Mouse (Mus musculus) lung, embryonic 14.5 days (tissue): Measurements from ENCODE around the gene Hivep3. TPM values are rescaled to one million over a fixed set of nuclear protein-coding genes. Genes with fewer than 3 reads are reported as not detected.

ENCODE experiments used
- ATAC-seq: fragments of 200-750 bp; cut with Nextera tagmentation; 2 replicates; pipeline ENCODE4 v1.8.0; 2017; ENCODE audit warnings: mild to moderate bottlenecking, moderate TSS enrichment, moderate library complexity; ENCODE audit not compliant: insufficient read depth
- DNase-seq: peaks from one replicate; pipeline ENCODE4 v3.0.0-alpha.2; 2015
- H3K27ac ChIP-seq: fragments of 300-500 bp; sonication (generic); 2 replicates; pipeline ENCODE4 v1.5.1; 2014; ENCODE audit warnings: low read depth, mild to moderate bottlenecking, moderate library complexity
- H3K27me3 ChIP-seq: fragments of 300-500 bp; sonication (generic); 2 replicates; pipeline ENCODE4 v1.6.1; 2014; ENCODE audit warnings: low read length, control low read depth; ENCODE audit not compliant: insufficient read depth
- H3K36me3 ChIP-seq: fragments of 300-500 bp; sonication (generic); 2 replicates; pipeline ENCODE4 v1.6.1; 2014; ENCODE audit warnings: control low read depth; ENCODE audit not compliant: insufficient read depth
- H3K4me1 ChIP-seq: fragments of 300-500 bp; sonication (generic); 2 replicates; pipeline ENCODE4 v1.6.1; 2014; ENCODE audit warnings: antibody characterized with exemption, control low read depth; ENCODE audit not compliant: insufficient read depth
- H3K4me2 ChIP-seq: fragments of 300-500 bp; sonication (generic); 2 replicates; pipeline ENCODE4 v1.6.1; 2014; ENCODE audit warnings: mild to moderate bottlenecking
- H3K4me3 ChIP-seq: fragments of 300-500 bp; sonication (generic); 2 replicates; pipeline ENCODE4 v1.5.1; 2014; ENCODE audit warnings: low read depth, low read length
- H3K9ac ChIP-seq: fragments of 300-500 bp; sonication (generic); 2 replicates; pipeline ENCODE4 v1.6.1; 2014
- H3K9me3 ChIP-seq: fragments of 300-500 bp; sonication (generic); 2 replicates; pipeline ENCODE4 v1.6.1; 2016; ENCODE audit warnings: low read depth, low read length, control low read depth
- CTCF ChIP-seq: IDR thresholded peaks from 2 replicates; pipeline ENCODE4 v1.5.1; 2016; ENCODE audit warnings: antibody characterized with exemption, low read depth
- WGBS: fragments of 180-500 bp; shearing (Covaris S2); extraction: QIAGEN DNeasy Blood & Tissue Kit; methylation state at CpG from one replicate; pipeline ENCODE4 v1.1.7; 2014; 5-methylcytosine and 5-hydroxymethylcytosine counted together
- polyA plus RNA-seq: library from polyadenylated mRNA; unstranded; fragments of >200 nt; fragmentation: Nextera tagmentation; extraction: Ambion mirVana; gene quantifications from 2 replicates; pipeline ENCODE4 v1.2.1, GENCODE M21; 2014

The Hivep3 gene
- polyA plus RNA-seq, 1 experiment from 2014 or later = 22.0 TPM

DNA sequence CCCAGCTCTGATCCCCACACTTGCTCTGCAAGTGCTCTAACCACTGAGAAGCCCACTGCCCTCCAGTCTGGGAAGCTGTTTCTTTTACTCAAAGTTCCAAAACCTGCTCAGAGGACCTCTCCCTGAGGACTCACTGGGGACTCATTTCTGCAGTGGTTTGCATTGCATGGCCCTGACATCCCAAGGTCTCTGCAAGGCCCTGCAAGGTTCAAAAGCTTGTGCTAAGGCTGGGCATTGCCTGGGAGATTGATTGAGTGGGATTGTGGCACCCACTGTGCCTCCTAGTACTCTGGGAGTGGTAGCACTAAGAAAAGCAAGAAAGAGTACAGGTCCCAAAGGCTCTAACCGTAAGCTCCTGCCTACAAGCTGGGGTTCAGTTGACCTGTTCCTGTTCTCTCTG, 279.3 kb downstream of the Hivep3 start:
- WGBS = 73% methylated on average over 1 of the region's 1 CpGs
- Histone ChIP-seq H3K27me3 (no peaks in the 10 kb centered on the region), H3K27ac (no peak overlapping the region), H3K4me2 (no peak overlapping the region), H3K9me3 (no peaks in the 10 kb centered on the region), H3K36me3 (no peaks in the 10 kb centered on the region), H3K4me3 (no peak overlapping the region), H3K4me1 (no peaks in the 10 kb centered on the region), H3K9ac (no peak overlapping the region)
- no peak for DNase-seq
- ATAC-seq = no peak
- no peak for TF ChIP-seq CTCF

DNA sequence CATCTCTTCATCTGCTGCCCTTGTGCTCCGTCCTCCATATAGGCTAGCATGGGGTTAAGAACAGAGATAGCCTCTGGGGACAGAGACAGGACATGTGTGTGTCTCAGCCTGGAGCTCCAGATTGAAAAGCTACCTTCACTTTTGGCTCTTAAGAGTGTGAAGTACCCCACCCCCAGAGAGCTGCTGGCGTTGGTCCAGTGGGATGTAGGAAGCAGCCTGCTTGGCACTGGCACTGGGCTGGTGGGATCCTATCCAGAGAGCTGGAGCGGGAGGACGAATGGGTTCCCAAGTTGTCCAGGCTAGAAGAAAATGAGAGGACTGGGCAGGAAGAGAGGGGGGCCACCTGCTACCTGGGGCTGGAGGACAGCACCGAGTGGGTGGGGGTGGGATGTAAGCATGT, 284.8 kb downstream of the Hivep3 start:
- Histone ChIP-seq H3K27ac (no peak overlapping the region), H3K36me3 (no peaks in the 10 kb centered on the region), H3K4me3 (no peak overlapping the region), H3K9me3 (no peaks in the 10 kb centered on the region), H3K9ac (no peak overlapping the region), H3K4me1 (no peaks in the 10 kb centered on the region), H3K4me2 (no peak overlapping the region), H3K27me3 (no peaks in the 10 kb centered on the region)
- no peak for TF ChIP-seq CTCF
- peak; percentile 29 for DNase-seq
- no peak for ATAC-seq
- 73% methylated on average over 5 of the region's 5 CpGs for WGBS

GRCm38 (mm10) chr4:120022392-120022791, 288.8 kb downstream of the Hivep3 start:
- no peak for TF ChIP-seq CTCF
- Histone ChIP-seq H3K27ac (no peak overlapping the region), H3K9me3 (no peaks in the 10 kb centered on the region), H3K9ac (no peak overlapping the region), H3K27me3 (no peaks in the 10 kb centered on the region), H3K36me3 (no peaks in the 10 kb centered on the region), H3K4me1 (no peaks in the 10 kb centered on the region), H3K4me2 (no peak overlapping the region), H3K4me3 (no peak overlapping the region)
- WGBS = 40% methylated on average over 3 of the region's 3 CpGs
- no peak for ATAC-seq
- no peak for DNase-seq

DNA sequence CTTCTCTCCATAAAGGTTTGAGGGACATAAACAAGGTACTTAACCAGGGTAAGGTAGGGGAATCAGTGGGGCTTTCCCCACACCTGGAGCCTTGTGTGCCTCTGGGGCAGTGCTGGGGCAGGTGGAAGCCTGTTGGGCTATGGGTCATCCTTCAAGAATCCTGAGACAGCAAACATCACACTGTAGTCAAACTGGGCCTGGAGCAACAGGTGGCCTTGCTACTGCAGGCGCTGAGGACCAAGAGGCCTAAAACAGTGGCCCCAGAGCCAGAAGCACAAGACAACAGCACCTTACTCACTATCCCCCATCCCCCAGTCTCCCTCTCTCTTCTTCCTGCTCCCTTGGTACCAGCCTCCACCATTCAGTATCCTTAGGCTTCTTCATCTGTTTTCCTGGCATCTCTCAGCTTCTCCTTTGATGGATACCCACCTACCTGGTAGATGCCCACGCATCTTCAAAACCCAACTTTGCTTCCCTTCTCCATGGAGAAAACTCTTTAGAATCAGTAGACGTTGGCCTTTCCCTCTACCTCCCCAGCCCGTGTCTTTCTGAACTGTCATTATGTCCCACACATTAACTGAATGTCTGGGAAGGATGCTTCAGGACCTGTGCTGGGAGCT, 289.7 kb downstream of the Hivep3 start:
- Histone ChIP-seq H3K4me2 (no peak overlapping the region), H3K4me3 (no peak overlapping the region), H3K9me3 (no peaks in the 10 kb centered on the region), H3K27ac (no peak overlapping the region), H3K27me3 (no peaks in the 10 kb centered on the region), H3K36me3 (no peaks in the 10 kb centered on the region), H3K4me1 (no peaks in the 10 kb centered on the region), H3K9ac (no peak overlapping the region)
- ATAC-seq (no peak), DNase-seq (no peak)
- WGBS = 86% methylated on average over 4 of the region's 4 CpGs
- TF ChIP-seq CTCF = no peak

GRCm38 (mm10) chr4:120024071-120024470, 290.5 kb downstream of the Hivep3 start:
- no peaks in the 10 kb centered on the region for H3K9me3 ChIP-seq
- H3K36me3 ChIP-seq = no peaks in the 10 kb centered on the region
- 49% methylated on average over 10 of the region's 10 CpGs for WGBS
- no peaks in the 10 kb centered on the region for H3K4me1 ChIP-seq
- no peak overlapping the region for H3K27ac ChIP-seq
- H3K4me2 ChIP-seq = no peak overlapping the region
- no peak overlapping the region for H3K9ac ChIP-seq
- no peak overlapping the region for H3K4me3 ChIP-seq
- ATAC-seq = no peak
- no peaks in the 10 kb centered on the region for H3K27me3 ChIP-seq
- peak; percentile 41 for DNase-seq
- TF ChIP-seq CTCF = 0 out of 2 replicates have a peak, but pooled peaks have one; percentile 17

DNA sequence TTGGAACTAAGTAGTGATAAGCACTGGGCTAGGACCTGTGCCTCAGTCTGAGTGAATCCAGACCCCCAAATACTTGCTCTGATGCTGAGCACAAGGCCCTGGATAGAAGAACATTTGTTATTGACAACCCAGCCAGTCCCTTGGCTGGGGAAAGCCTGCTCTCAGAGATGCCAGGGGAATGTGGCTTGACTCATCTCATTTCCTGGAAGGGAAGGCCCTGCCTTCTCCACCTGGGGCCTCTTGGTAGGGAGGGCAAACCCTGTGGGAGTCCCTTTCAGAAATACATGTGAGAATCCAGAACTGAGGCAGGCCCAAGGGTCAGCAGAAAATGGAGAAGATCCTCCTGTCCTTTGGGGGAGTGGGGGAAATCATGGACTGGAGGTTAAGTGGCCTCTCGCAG, 294.1 kb downstream of the Hivep3 start:
- DNase-seq (no peak), ATAC-seq (no peak)
- no peaks in the 10 kb centered on the region; the same call in none of the 2 replicates for H3K27me3 ChIP-seq
- no peaks in the 10 kb centered on the region for H3K9me3 ChIP-seq
- no peak overlapping the region for H3K4me2 ChIP-seq
- no peak overlapping the region for H3K9ac ChIP-seq
- WGBS = 73% methylated on average over 1 of the region's 1 CpGs
- H3K27ac ChIP-seq = no peak overlapping the region
- no peak overlapping the region for H3K4me3 ChIP-seq
- TF ChIP-seq CTCF = no peak
- no peaks in the 10 kb centered on the region for H3K36me3 ChIP-seq
- no peaks in the 10 kb centered on the region for H3K4me1 ChIP-seq

DNA sequence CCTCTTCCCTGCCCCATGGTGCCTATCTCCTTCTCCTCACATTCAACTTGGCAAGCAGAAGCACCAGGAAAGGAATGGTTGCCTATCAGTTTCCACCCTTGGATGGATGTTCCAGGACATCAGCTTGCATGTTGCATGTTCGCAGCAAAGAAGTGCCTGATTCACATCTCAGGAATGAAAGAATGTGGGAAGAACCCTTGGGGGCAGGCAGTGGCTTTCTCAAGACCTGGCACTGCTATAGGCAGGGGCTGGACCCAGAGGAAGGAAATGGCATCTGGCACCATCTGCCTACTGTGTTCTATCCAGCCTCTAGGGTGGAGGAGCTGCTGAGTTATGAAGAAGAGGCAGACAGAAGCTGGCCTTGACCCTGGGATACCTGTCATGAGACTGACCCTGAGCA, 296.4 kb downstream of the Hivep3 start:
- H3K4me3 ChIP-seq = no peak overlapping the region
- no peaks in the 10 kb centered on the region for H3K4me1 ChIP-seq
- H3K4me2 ChIP-seq = no peak overlapping the region
- H3K27me3 ChIP-seq = peaks cover 21% of the 10 kb centered on the region
- H3K27ac ChIP-seq = no peak overlapping the region
- no peaks in the 10 kb centered on the region for H3K9me3 ChIP-seq
- DNase-seq = no peak
- H3K36me3 ChIP-seq = no peaks in the 10 kb centered on the region
- no peak for TF ChIP-seq CTCF
- ATAC-seq = no peak
- WGBS = 72% methylated on average over 1 of the region's 1 CpGs
- no peak overlapping the region for H3K9ac ChIP-seq
